Mouse (Mus musculus) adrenal gland, postnatal 25 days (tissue): Measurements from ENCODE around the gene Cdk17. TPM values are rescaled to one million over a fixed set of nuclear protein-coding genes. Genes with fewer than 3 reads are reported as not detected.

Source experiments
- DNase-seq: peaks from one replicate; pipeline ENCODE4 v3.0.0; 2021; ENCODE audit warnings: mixed read lengths
- total RNA-seq: library from RNA; stranded (reverse); gene quantifications from 2 replicates; pipeline ENCODE4 v1.2.3, GENCODE M21; 2021

Gene Cdk17
- total RNA-seq, 1 experiment from 2014 or later = 21.7 TPM

- DNase-seq = no peak
Measured at GRCm38 (mm10) chr10:93231490-93231889, 70.8 kb downstream of the Cdk17 start.

GRCm38 (mm10) chr10:93231893-93232292 lies 71.2 kb downstream of the Cdk17 start:
- no peak for DNase-seq

- no peak for DNase-seq
Measured at GRCm38 (mm10) chr10:93233665-93234194, 73.1 kb downstream of the Cdk17 start.

GRCm38 (mm10) chr10:93234692-93235091 lies 74.0 kb downstream of the Cdk17 start:
- no peak for DNase-seq

GRCm38 (mm10) chr10:93239201-93239806 lies 78.6 kb downstream of the Cdk17 start:
- DNase-seq = no peak

- DNase-seq = no peak
Measured at GRCm38 (mm10) chr10:93242208-93242607, 81.5 kb downstream of the Cdk17 start.

- DNase-seq = no peak
Measured at GRCm38 (mm10) chr10:93242861-93243260, 82.2 kb downstream of the Cdk17 start.

GRCm38 (mm10) chr10:93244209-93244705 lies 83.6 kb downstream of the Cdk17 start:
- DNase-seq = no peak

GRCm38 (mm10) chr10:93246185-93246920 lies 85.7 kb downstream of the Cdk17 start:
- DNase-seq = no peak

GRCm38 (mm10) chr10:93247422-93247821 lies 86.7 kb downstream of the Cdk17 start:
- no peak for DNase-seq

- no peak for DNase-seq
Measured at GRCm38 (mm10) chr10:93247902-93248301, 87.2 kb downstream of the Cdk17 start.

GRCm38 (mm10) chr10:93248416-93248815 lies 87.7 kb downstream of the Cdk17 start:
- DNase-seq = no peak

GRCm38 (mm10) chr10:93249901-93250300 lies 89.2 kb downstream of the Cdk17 start:
- DNase-seq = no peak

GRCm38 (mm10) chr10:93250436-93251317 lies 90.0 kb downstream of the Cdk17 start:
- DNase-seq = no peak

- DNase-seq = no peak
Measured at GRCm38 (mm10) chr10:93251426-93251825, 90.8 kb downstream of the Cdk17 start.

- no peak for DNase-seq
Measured at GRCm38 (mm10) chr10:93252661-93253060, 92.0 kb downstream of the Cdk17 start.

- DNase-seq = no peak
Measured at GRCm38 (mm10) chr10:93253156-93253555, 92.5 kb downstream of the Cdk17 start.

- DNase-seq = no peak
Measured at GRCm38 (mm10) chr10:93255294-93255693, 94.6 kb downstream of the Cdk17 start.

GRCm38 (mm10) chr10:93259826-93260225 lies 99.2 kb downstream of the Cdk17 start:
- DNase-seq = no peak

- peak; percentile 33 for DNase-seq
Measured at GRCm38 (mm10) chr10:93261132-93261980, 100.7 kb downstream of the Cdk17 start.

GRCm38 (mm10) chr10:93261981-93262499 lies 101.4 kb downstream of the Cdk17 start:
- no peak for DNase-seq
